ENCODE assay signal across 11 mouse cellular contexts in genomic region chr9:78115746-78116145, GRCm38 (mm10). TPM values are rescaled to one million over a fixed set of nuclear protein-coding genes. Genes with fewer than 3 reads are reported as not detected.
DNase-seq lines count a peak whose midpoint lies in the region; ATAC-seq and TF ChIP-seq lines count a peak whose summit lies in the region.
"Had no signal": no experiment of that assay in that cellular context is flagged by ENCODE, and none has a peak within 500 bp of the region (broad histone marks: within the 10 kb centered on the region; RNA-seq: fewer than 3 reads in every experiment).

No protein-coding gene starts in this region.

- WGBS in heart, adult 2 months: 55% methylated on average over 9 of the region's 9 CpGs
- WGBS in lung, adult 2 months: 62% methylated on average over 9 of the region's 9 CpGs
- WGBS in lung, postnatal 0 days: 71% methylated on average over 9 of the region's 9 CpGs
- 71% methylated on average over 9 of the region's 9 CpGs for WGBS in heart, postnatal 0 days
- 78% methylated on average over 9 of the region's 9 CpGs for WGBS in small intestine, adult 2 months

- peaks cover 6% of the 10 kb centered on the region; the same call in 1 of the 2 replicates for H3K36me3 ChIP-seq in heart, adult 2 months (ENCODE audit: control insufficient read depth, insufficient read depth, low read length)
- H3K36me3 ChIP-seq in lung, postnatal 0 days (ENCODE audit: insufficient read depth, low read length): no peaks in the 10 kb centered on the region
- H3K36me3 ChIP-seq in heart, postnatal 0 days (replicated peaks; ENCODE audit: control insufficient read depth, insufficient read depth, low read length): no peaks in the 10 kb centered on the region; the same call in 1 of the 2 replicates
- H3K36me3 ChIP-seq in small intestine, adult 2 months (ENCODE audit: control insufficient read depth, insufficient read depth, low read length): 0 out of 2 replicates have a peak, but pooled peaks cover 2% of the 10 kb centered on the region

- H3K4me2 ChIP-seq in lung, postnatal 0 days (replicated peaks; ENCODE audit: low read depth, low read length): no peak overlapping the region
- H3K4me2 ChIP-seq in heart, postnatal 0 days (ENCODE audit: low read depth, low read length): peak overlapping the region; percentile 75; the same call in 1 of the 2 replicates

- no peak overlapping the region for H3K4me3 ChIP-seq in heart, adult 2 months
- H3K4me3 ChIP-seq in lung, adult 2 months (replicated peaks; ENCODE audit: extremely low read depth, low read depth, low read length): peak overlapping the region; percentile 13
- H3K4me3 ChIP-seq in lung, postnatal 0 days (ENCODE audit: low read depth, low read length): no peak overlapping the region
- no peak overlapping the region for H3K4me3 ChIP-seq in heart, postnatal 0 days (ENCODE audit: low read depth, low read length)
- no peak overlapping the region for H3K4me3 ChIP-seq in small intestine, adult 2 months (ENCODE audit: low read depth, low read length)
- H3K4me3 ChIP-seq: erythroblast, embryonic 14.5 days had no signal

- no peak for TF ChIP-seq EP300 in heart, adult 2 months (IDR thresholded peaks at IDR 0.05; ENCODE audit: insufficient read depth, low read depth, low read length)
- TF ChIP-seq EP300 in lung, postnatal 0 days (IDR thresholded peaks at IDR 0.05): no peak
- no peak for TF ChIP-seq EP300 in heart, postnatal 0 days (IDR thresholded peaks at IDR 0.05; ENCODE audit: low read depth)

- TF ChIP-seq CTCF in heart, adult 2 months (IDR thresholded peaks at IDR 0.05): no peak
- no peak for TF ChIP-seq CTCF in lung, adult 2 months (IDR thresholded peaks at IDR 0.05; ENCODE audit: insufficient read depth, low read length)
- TF ChIP-seq CTCF in lung, postnatal 0 days (IDR thresholded peaks at IDR 0.05): no peak
- TF ChIP-seq CTCF in heart, postnatal 0 days (IDR thresholded peaks at IDR 0.05; ENCODE audit: low read depth): no peak
- TF ChIP-seq CTCF in small intestine, adult 2 months (IDR thresholded peaks at IDR 0.05; ENCODE audit: extremely low read depth, insufficient read length, insufficient replicate concordance, low read depth, low read length): no peak

- no peak for TF ChIP-seq POLR2A in heart, adult 2 months (IDR thresholded peaks at IDR 0.05; ENCODE audit: insufficient read depth, low read depth, low read length)
- no peak for TF ChIP-seq POLR2A in lung, adult 2 months (IDR thresholded peaks at IDR 0.05; ENCODE audit: borderline replicate concordance, extremely low read depth, low read depth, low read length)
- no peak for TF ChIP-seq POLR2A in small intestine, adult 2 months (IDR thresholded peaks at IDR 0.05; ENCODE audit: low read depth, low read length)

- intact Hi-C loops in heart, adult 2 months (cut with DNase I): loop anchor here (2.0 kb wide), 1 partner anchor 23 kb away; no protein-coding TSS in a partner anchor

- H3K9ac ChIP-seq in heart, adult 2 months (ENCODE audit: low read depth, low read length): no peak overlapping the region
- no peak overlapping the region for H3K9ac ChIP-seq in lung, postnatal 0 days (replicated peaks; ENCODE audit: low read depth)
- H3K9ac ChIP-seq in heart, postnatal 0 days (replicated peaks; ENCODE audit: low read depth, low read length): no peak overlapping the region

- H3K9me3 ChIP-seq in lung, postnatal 0 days (ENCODE audit: low read length): no peaks in the 10 kb centered on the region
- H3K9me3 ChIP-seq in heart, postnatal 0 days (replicated peaks; ENCODE audit: control insufficient read depth, low read length): no peaks in the 10 kb centered on the region

- DNase-seq in heart, adult 2 months: peak; percentile 48
- DNase-seq in heart, adult 8-10 months (ENCODE audit: low spot score): no peak
- DNase-seq in lung, adult 2 months: no peak
- DNase-seq in lung, postnatal 0 days (ENCODE audit: low spot score): no peak
- peak; percentile 28 for DNase-seq in heart, postnatal 0 days (ENCODE audit: low spot score)
- no peak for DNase-seq in thymus, postnatal 4 days
- DNase-seq in right cerebral cortex, postnatal 36 days (ENCODE audit: low spot score in 2 of 2): no peak
- DNase-seq: lung, postnatal 10 days; retina, postnatal 1 day had no signal

- no peak for ATAC-seq in lung, postnatal 0 days
- no peak for ATAC-seq in heart, postnatal 0 days (ENCODE audit: insufficient read depth, low read depth)

- H3K27me3 ChIP-seq in heart, adult 2 months (ENCODE audit: control insufficient read depth, insufficient read depth, low read length): no peaks in the 10 kb centered on the region
- no peaks in the 10 kb centered on the region for H3K27me3 ChIP-seq in lung, postnatal 0 days (replicated peaks; ENCODE audit: insufficient read depth, low read length)
- H3K27me3 ChIP-seq in heart, postnatal 0 days (ENCODE audit: control insufficient read depth, insufficient read depth, low read length): no peaks in the 10 kb centered on the region
- H3K27me3 ChIP-seq in small intestine, adult 2 months (ENCODE audit: control insufficient read depth, insufficient read depth, low read length): no peaks in the 10 kb centered on the region

- peak overlapping the region; percentile 51 for H3K27ac ChIP-seq in heart, adult 2 months
- H3K27ac ChIP-seq in lung, postnatal 0 days (ENCODE audit: low read length): no peak overlapping the region
- H3K27ac ChIP-seq in heart, postnatal 0 days (ENCODE audit: low read depth): peak overlapping the region; percentile 75
- peak overlapping the region; percentile 93 for H3K27ac ChIP-seq in small intestine, adult 2 months (ENCODE audit: insufficient read depth, low read depth, low read length)

- H3K4me1 ChIP-seq in heart, adult 2 months (ENCODE audit: control insufficient read depth, insufficient read depth, low read length): peaks cover 17% of the 10 kb centered on the region
- peaks cover 16% of the 10 kb centered on the region for H3K4me1 ChIP-seq in lung, adult 2 months (ENCODE audit: control insufficient read depth, insufficient read depth, low read length)
- peaks cover 7% of the 10 kb centered on the region; the same call in 1 of the 2 replicates for H3K4me1 ChIP-seq in lung, postnatal 0 days (ENCODE audit: insufficient read depth, low read depth, low read length)
- H3K4me1 ChIP-seq in heart, postnatal 0 days (ENCODE audit: control insufficient read depth, insufficient read depth): peaks cover 22% of the 10 kb centered on the region
- peaks cover 21% of the 10 kb centered on the region for H3K4me1 ChIP-seq in small intestine, adult 2 months (ENCODE audit: control insufficient read depth, insufficient read depth, insufficient read length, low read length)

- peaks cover 2% of the 10 kb centered on the region; the same call in 1 of the 2 replicates for H3K79me2 ChIP-seq in heart, adult 2 months (replicated peaks; ENCODE audit: control insufficient read depth, insufficient read depth, low read length)

RNA-seq across cellular contexts. Expression of gene Ick, which starts 6.8 kb away (rescaled TPM):
- total RNA-seq in heart, adult 2 months (2021): 10 to 100 TPM; 12.5 to 14.0 TPM
- polyA plus RNA-seq in heart, adult 2 months (2012; rRNA removed): 7.8 and 10.1 TPM in 2 replicates
- total RNA-seq in heart, adult 8-10 months (2022): 10 to 100 TPM; 12.7 to 14.3 (median 13.3) TPM
- 21.1 and 23.7 TPM in 2 replicates for polyA plus RNA-seq in lung, adult 2 months (2012; rRNA removed)
- 19.3 and 23.0 TPM in 2 replicates for polyA plus RNA-seq in lung, postnatal 0 days (2015; fragmentation: Nextera tagmentation; extraction: Ambion mirVana)
- total RNA-seq in heart, postnatal 0 days (2014; rRNA removed; ENCODE audit: low replicate concordance): 10.4 and 11.4 TPM in 2 replicates
- polyA plus RNA-seq in heart, postnatal 0 days (2015; fragmentation: Nextera tagmentation; extraction: Ambion mirVana): 13.5 and 13.8 TPM in 2 replicates
- polyA plus RNA-seq in small intestine, adult 2 months (2012; rRNA removed): 8.4 and 19.8 TPM in 2 replicates

RNA-seq across cellular contexts. Expression of gene Fbxo9, which starts 6.9 kb away (rescaled TPM):
- 10 to 100 TPM; 34.4 to 40.6 TPM for total RNA-seq in heart, adult 2 months (2021)
- 64.1 and 69.5 TPM in 2 replicates for polyA plus RNA-seq in heart, adult 2 months (2012; rRNA removed)
- total RNA-seq in heart, adult 8-10 months (2022): 10 to 100 TPM; 30.9 to 50.6 (median 45.5) TPM
- polyA plus RNA-seq in lung, adult 2 months (2012; rRNA removed): 67.7 and 79.3 TPM in 2 replicates
- 55.1 and 59.9 TPM in 2 replicates for polyA plus RNA-seq in lung, postnatal 0 days (2015; fragmentation: Nextera tagmentation; extraction: Ambion mirVana)
- 67.5 and 102 TPM in 2 replicates for total RNA-seq in heart, postnatal 0 days (2014; rRNA removed; ENCODE audit: low replicate concordance)
- polyA plus RNA-seq in heart, postnatal 0 days (2015; fragmentation: Nextera tagmentation; extraction: Ambion mirVana): 57.2 and 60.4 TPM in 2 replicates
- polyA plus RNA-seq in small intestine, adult 2 months (2012; rRNA removed): 54.1 and 74.3 TPM in 2 replicates

Comparison
In these comparisons a context has a peak if more than half of its experiments do, and no peak if none do; other contexts are left out.
1. DNase-seq: peak in heart, adult 2 months (2 of 2) and heart, postnatal 0 days (single experiment); none in heart, adult 8-10 months (single experiment), lung, adult 2 months (single experiment), lung, postnatal 0 days (single experiment), thymus, postnatal 4 days (single experiment) and right cerebral cortex, postnatal 36 days (0 of 2).